Mouse (Mus musculus): ENCODE data around the gene Diras2.
"Not testable (repeated sequence)": the region's sequence is repeated elsewhere in the genome, so short reads cannot be mapped to it uniquely, and the experiment has no call there.

DNA sequence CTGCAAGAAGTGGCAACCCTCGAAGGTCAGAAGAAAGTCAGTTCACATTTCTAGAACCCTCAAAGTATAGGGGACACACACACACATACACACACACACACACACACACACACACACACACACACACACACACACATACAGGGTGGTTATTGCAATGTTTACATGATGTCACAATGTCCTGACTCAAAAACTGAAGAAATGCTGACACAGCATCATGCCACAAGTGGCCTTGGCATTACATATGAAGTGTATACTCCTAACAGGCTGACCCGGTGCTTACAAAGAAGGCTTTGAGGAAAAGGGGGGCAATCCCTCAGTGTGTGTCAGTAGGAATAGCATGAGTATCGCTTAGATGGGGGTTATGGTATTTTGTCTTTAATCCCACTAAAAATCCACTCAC lies 24.3 kb downstream of the Diras2 start:
- TF ChIP-seq CTCF (IDR thresholded peaks at IDR 0.05; ENCODE audit: borderline replicate concordance, insufficient read depth, low read length); POLR2A (IDR thresholded peaks at IDR 0.05; ENCODE audit: low read depth, low read length): not testable (repeated sequence)

Data from embryonic fibroblast, embryonic 13.5 days (primary cell).